Mouse (Mus musculus): ENCODE results near the gene Foxk1. TPM values are rescaled to one million over a fixed set of nuclear protein-coding genes. Genes with fewer than 3 reads are reported as not detected.

Foxk1 gene
- 5.9 TPM for polyA plus RNA-seq (2014; fragmentation: Illumina TruSeq; extraction: RNeasy Lipid Tissue Mini Kit (QIAGEN cat#74804); ENCODE audit: insufficient read depth, low read depth, low replicate concordance)

GRCm38 (mm10) chr5:142400981-142401640, at the start of gene Foxk1:
TSS of gene Foxk1 (plus strand) at chr5:142401497.

GRCm38 (mm10) chr5:142463461-142464454, 62.5 kb downstream of the Foxk1 start, which contains the start of gene Ap5z1:
TSS of gene Ap5z1 (plus strand) at chr5:142463944.

Other genes with a start within 250 kb of the Foxk1 start
- gene Ap5z1, start 62.4 kb downstream of the Foxk1 start, polyA plus RNA-seq (2014; fragmentation: Illumina TruSeq; extraction: RNeasy Lipid Tissue Mini Kit (QIAGEN cat#74804); ENCODE audit: insufficient read depth, low read depth, low replicate concordance), result 6.1 TPM
- gene Papolb, start 128.6 kb downstream of the Foxk1 start, polyA plus RNA-seq (2014; fragmentation: Illumina TruSeq; extraction: RNeasy Lipid Tissue Mini Kit (QIAGEN cat#74804); ENCODE audit: insufficient read depth, low read depth, low replicate concordance), result 0.06 TPM
- 7.1 TPM for gene Radil, start 149.6 kb downstream of the Foxk1 start, polyA plus RNA-seq (2014; fragmentation: Illumina TruSeq; extraction: RNeasy Lipid Tissue Mini Kit (QIAGEN cat#74804); ENCODE audit: insufficient read depth, low read depth, low replicate concordance)
- not detected for gene Mmd2, start 207.3 kb downstream of the Foxk1 start, polyA plus RNA-seq (2014; fragmentation: Illumina TruSeq; extraction: RNeasy Lipid Tissue Mini Kit (QIAGEN cat#74804); ENCODE audit: insufficient read depth, low read depth, low replicate concordance)
- gene Wipi2, start 226.2 kb downstream of the Foxk1 start, polyA plus RNA-seq (2014; fragmentation: Illumina TruSeq; extraction: RNeasy Lipid Tissue Mini Kit (QIAGEN cat#74804); ENCODE audit: insufficient read depth, low read depth, low replicate concordance), result 16.8 TPM